Mouse (Mus musculus) neural tube, embryonic 12.5 days (tissue): ENCODE data around the gene Olfr1177-ps. TPM values are rescaled to one million over a fixed set of nuclear protein-coding genes. Genes with fewer than 3 reads are reported as not detected.

Experiments
- ATAC-seq: fragments of 200-750 bp; cut with Nextera tagmentation; 2 replicates; pipeline ENCODE4 v1.8.0; 2017; ENCODE audit warnings: low read depth, mild to moderate bottlenecking, moderate TSS enrichment, moderate library complexity; ENCODE audit not compliant: low FRiP score
- H3K27ac ChIP-seq: fragments of 300-500 bp; sonication (generic); 2 replicates; pipeline ENCODE4 v1.5.1; 2016
- H3K27me3 ChIP-seq: fragments of 300-500 bp; sonication (generic); replicated peaks from 2 replicates; pipeline ENCODE4 v1.6.1; 2016; ENCODE audit warnings: mild to moderate bottlenecking
- H3K36me3 ChIP-seq: fragments of 300-500 bp; sonication (generic); 2 replicates; pipeline ENCODE4 v1.6.1; 2016; ENCODE audit warnings: mild to moderate bottlenecking
- H3K4me1 ChIP-seq: fragments of 300-500 bp; sonication (generic); 2 replicates; pipeline ENCODE4 v1.6.1; 2016
- H3K4me2 ChIP-seq: fragments of 300-500 bp; sonication (generic); replicated peaks from 2 replicates; pipeline ENCODE4 v1.6.1; 2016; ENCODE audit warnings: mild to moderate bottlenecking
- H3K4me3 ChIP-seq: fragments of 300-500 bp; sonication (generic); 2 replicates; pipeline ENCODE4 v1.5.1; 2016
- H3K9ac ChIP-seq: fragments of 300-500 bp; sonication (generic); 2 replicates; pipeline ENCODE4 v1.6.1; 2016; ENCODE audit warnings: mild to moderate bottlenecking
- H3K9me3 ChIP-seq: fragments of 300-500 bp; sonication (generic); 2 replicates; pipeline ENCODE4 v1.6.1; 2016; ENCODE audit warnings: mild to moderate bottlenecking
- WGBS: fragments of 180-500 bp; shearing (Covaris S2); methylation state at CpG from one replicate; pipeline ENCODE4 v1.1.7; 2016; 5-methylcytosine and 5-hydroxymethylcytosine counted together
- polyA plus RNA-seq: library from polyadenylated mRNA; unstranded; fragments of >200 nt; fragmentation: Nextera tagmentation; extraction: Ambion mirVana; gene quantifications from 2 replicates; pipeline ENCODE4 v1.2.1, GENCODE M21; 2016

The Olfr1177-ps gene
- polyA plus RNA-seq: not detected in 2 replicates

DNA sequence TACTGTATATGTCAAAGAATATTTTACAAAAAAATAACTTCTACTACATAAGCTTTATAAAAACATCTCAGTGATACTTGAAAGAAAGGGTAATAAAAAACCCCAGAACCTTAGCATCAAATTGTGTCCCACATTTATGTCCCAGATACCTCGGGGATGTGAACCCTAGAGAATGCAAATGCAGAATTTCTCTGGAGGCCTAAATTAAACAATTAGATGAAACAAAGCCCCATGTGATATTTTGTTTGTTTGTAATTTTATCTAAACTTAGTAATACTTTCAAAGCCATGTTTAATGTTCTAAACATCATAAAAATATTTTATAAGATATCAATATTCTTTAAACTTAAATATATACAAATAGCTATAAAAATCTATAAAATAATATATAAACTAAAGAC, at the start of gene Olfr1177-ps:
Gene Olfr1177-ps, minus strand, starts transcription at position 101 of the 400 bp plus-strand sequence.
- no peak within 1 kb of the TSS for H3K27ac ChIP-seq
- no peaks in the 10 kb centered on the region for H3K9me3 ChIP-seq
- no peak within 1 kb of the TSS for H3K4me2 ChIP-seq
- no peak for ATAC-seq
- H3K4me3 ChIP-seq: no peak within 1 kb of the TSS
- H3K9ac ChIP-seq: no peak within 1 kb of the TSS
- no peaks in the 10 kb centered on the region for H3K36me3 ChIP-seq
- H3K27me3 ChIP-seq: no peaks in the 10 kb centered on the region
- WGBS: 86% methylated on average over 1 of the region's 1 CpGs
- no peaks in the 10 kb centered on the region for H3K4me1 ChIP-seq

DNA sequence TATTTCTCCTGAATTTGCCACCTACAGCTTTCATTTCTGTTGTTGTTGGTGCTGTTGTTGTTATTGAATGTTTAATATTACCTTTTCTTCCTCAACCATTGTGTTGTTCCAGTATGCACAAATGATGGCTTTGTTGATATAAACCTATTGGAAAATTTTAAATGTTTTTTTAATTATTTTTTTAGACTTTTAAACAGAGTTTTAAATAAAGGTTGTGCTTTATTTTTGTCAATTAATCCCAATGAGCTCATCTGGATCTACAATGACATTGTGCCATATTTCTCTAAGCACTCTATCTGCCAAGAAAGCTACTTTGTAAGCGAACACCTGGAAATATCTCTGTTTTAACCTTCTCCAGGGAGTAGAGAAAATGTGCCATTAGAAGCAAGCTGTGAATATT, 40.5 kb upstream of the Olfr1177-ps start, which contains the start of gene Olfr1178:
Gene Olfr1178, plus strand, starts transcription at position 301 of the 400 bp plus-strand sequence.
- H3K9me3 ChIP-seq: no peaks in the 10 kb centered on the region
- WGBS: 85% methylated on average over 1 of the region's 1 CpGs
- no peak for ATAC-seq
- H3K4me2 ChIP-seq: no peak within 1 kb of the TSS
- H3K4me1 ChIP-seq: no peaks in the 10 kb centered on the region
- H3K27me3 ChIP-seq: no peaks in the 10 kb centered on the region
- no peak within 1 kb of the TSS for H3K9ac ChIP-seq
- H3K27ac ChIP-seq: no peak within 1 kb of the TSS
- H3K36me3 ChIP-seq: no peaks in the 10 kb centered on the region
- no peak within 1 kb of the TSS for H3K4me3 ChIP-seq

DNA sequence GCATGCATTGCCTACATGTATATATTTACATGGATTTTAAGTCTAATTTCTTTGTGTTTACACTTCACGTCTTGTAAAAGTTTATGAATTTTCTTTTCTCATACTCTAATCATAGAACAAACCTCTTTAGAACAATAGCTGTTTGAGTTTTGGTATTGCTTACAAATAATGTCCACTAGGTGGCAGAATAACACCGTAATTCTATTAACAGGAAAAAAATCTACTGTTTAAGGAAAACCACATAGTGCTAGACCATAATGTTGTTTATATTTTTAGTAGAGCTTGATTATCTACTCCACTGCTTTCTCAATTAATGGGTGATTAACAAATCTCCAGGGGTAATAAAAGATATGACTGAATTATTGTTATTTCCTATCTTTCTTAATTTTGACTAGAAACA, 10.0 kb upstream of the Olfr1177-ps start:
- Histone ChIP-seq H3K4me2 (no peak overlapping the region), H3K36me3 (no peaks in the 10 kb centered on the region), H3K9me3 (no peaks in the 10 kb centered on the region), H3K4me3 (no peak overlapping the region), H3K27ac (no peak overlapping the region), H3K27me3 (no peaks in the 10 kb centered on the region), H3K9ac (no peak overlapping the region), H3K4me1 (no peaks in the 10 kb centered on the region)
- ATAC-seq: no peak
- 9% methylated on average over 2 of the region's 2 CpGs for WGBS

DNA sequence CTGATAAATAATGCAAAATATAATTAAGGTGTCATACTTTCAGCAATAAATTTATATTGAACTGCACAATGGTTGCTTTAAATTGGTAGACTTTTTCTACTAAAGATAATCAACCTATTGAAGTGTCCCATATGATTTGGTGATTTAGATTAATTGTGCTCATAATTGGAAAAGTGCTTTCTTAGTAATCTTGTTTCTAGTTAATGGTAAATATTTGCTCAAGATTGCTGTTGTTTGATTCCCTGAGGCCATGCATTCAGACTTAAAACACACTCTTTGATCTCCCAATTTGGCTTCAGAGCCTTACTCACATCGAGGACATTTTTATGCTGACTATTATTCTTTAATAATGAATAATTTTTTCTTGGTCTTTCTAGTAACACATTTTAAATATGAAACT, 9.9 kb downstream of the Olfr1177-ps start, which contains the start of gene Olfr1176:
Gene Olfr1176, plus strand, starts transcription at position 301 of the 400 bp plus-strand sequence.
- Histone ChIP-seq H3K4me3 (no peak within 1 kb of the TSS), H3K27ac (no peak within 1 kb of the TSS), H3K9ac (no peak within 1 kb of the TSS), H3K9me3 (no peaks in the 10 kb centered on the region), H3K27me3 (no peaks in the 10 kb centered on the region), H3K4me1 (no peaks in the 10 kb centered on the region), H3K36me3 (no peaks in the 10 kb centered on the region), H3K4me2 (no peak within 1 kb of the TSS)
- no peak for ATAC-seq
- WGBS: 82% methylated on average over 1 of the region's 1 CpGs

DNA sequence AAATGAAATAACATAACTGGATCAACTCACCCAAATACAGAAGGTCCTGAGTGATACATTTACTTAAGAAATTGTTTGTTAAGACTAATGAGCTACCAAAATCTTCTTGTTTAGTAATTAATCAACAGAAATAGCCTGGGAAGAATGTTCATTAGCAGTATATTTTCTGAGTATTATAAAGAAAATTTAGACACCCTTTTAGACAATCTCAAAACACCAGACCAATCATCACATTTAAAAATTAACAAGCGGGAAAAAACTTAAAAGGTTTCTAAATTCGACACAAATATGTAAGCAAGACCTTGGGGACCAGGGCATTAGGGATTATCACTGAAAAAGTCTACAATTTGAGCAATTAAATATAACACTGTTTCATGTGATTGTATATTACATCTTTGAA, 19.2 kb downstream of the Olfr1177-ps start, which contains the start of gene Olfr1175-ps:
Gene Olfr1175-ps, minus strand, starts transcription at position 101 of the 400 bp plus-strand sequence.
- Histone ChIP-seq H3K9ac (no peak within 1 kb of the TSS), H3K9me3 (no peaks in the 10 kb centered on the region), H3K27ac (no peak within 1 kb of the TSS), H3K36me3 (no peaks in the 10 kb centered on the region), H3K27me3 (no peaks in the 10 kb centered on the region), H3K4me2 (no peak within 1 kb of the TSS), H3K4me3 (no peak within 1 kb of the TSS), H3K4me1 (no peaks in the 10 kb centered on the region)
- no peak for ATAC-seq
- WGBS: 84% methylated on average over 2 of the region's 2 CpGs

DNA sequence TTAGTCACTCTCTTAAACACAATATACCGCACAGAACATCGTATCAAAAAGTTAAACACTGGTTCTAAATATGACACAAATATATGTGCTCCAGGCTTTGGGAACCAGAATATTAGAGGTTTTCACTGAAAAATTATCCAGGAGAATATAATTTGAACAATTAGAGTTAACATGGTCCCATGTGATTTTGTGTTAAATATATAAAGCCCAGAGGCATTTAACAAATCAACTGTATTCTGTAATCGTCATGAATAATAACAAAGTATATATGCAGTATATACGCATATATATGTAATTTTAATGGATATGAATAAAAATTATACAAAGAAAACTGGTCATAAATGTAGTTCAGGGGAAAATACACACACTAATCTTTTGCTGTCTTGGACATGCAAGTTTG, 31.3 kb downstream of the Olfr1177-ps start, which contains the start of gene Olfr1174-ps:
Gene Olfr1174-ps, minus strand, starts transcription at position 101 of the 400 bp plus-strand sequence.
- 94% methylated on average over 4 of the region's 4 CpGs for WGBS
- no peak within 1 kb of the TSS for H3K9ac ChIP-seq

More for the DNA sequence above, 31.3 kb downstream of the Olfr1177-ps start, which contains the start of gene Olfr1174-ps:
- Histone ChIP-seq H3K27ac (no peak within 1 kb of the TSS), H3K4me2 (no peak within 1 kb of the TSS), H3K4me1 (no peaks in the 10 kb centered on the region), H3K36me3 (no peaks in the 10 kb centered on the region), H3K9me3 (no peaks in the 10 kb centered on the region), H3K27me3 (no peaks in the 10 kb centered on the region), H3K4me3 (no peak within 1 kb of the TSS)
- ATAC-seq: no peak

Other genes with a start within 250 kb of the Olfr1177-ps start
- gene Olfr1166, start 218.2 kb downstream of the Olfr1177-ps start, polyA plus RNA-seq: not detected in 2 replicates
- not detected in 2 replicates for gene Olfr1167, start 191.3 kb downstream of the Olfr1177-ps start, polyA plus RNA-seq
- not detected in 2 replicates for gene Olfr1168, start 164.6 kb downstream of the Olfr1177-ps start, polyA plus RNA-seq
- gene Olfr1170, start 118.2 kb downstream of the Olfr1177-ps start, polyA plus RNA-seq: not detected in 2 replicates
- not detected in 2 replicates for gene Olfr1173, start 66.6 kb downstream of the Olfr1177-ps start, polyA plus RNA-seq
- gene Olfr1174-ps, start 31.4 kb downstream of the Olfr1177-ps start, polyA plus RNA-seq: not detected in 2 replicates
- not detected in 2 replicates for gene Olfr1175-ps, start 19.3 kb downstream of the Olfr1177-ps start, polyA plus RNA-seq
- not detected in 2 replicates for gene Olfr1176, start 9.8 kb downstream of the Olfr1177-ps start, polyA plus RNA-seq
- gene Olfr1178, start 40.6 kb upstream of the Olfr1177-ps start, polyA plus RNA-seq: not detected in 2 replicates
- gene Olfr1179, start 60.0 kb upstream of the Olfr1177-ps start, polyA plus RNA-seq: not detected in 2 replicates
- gene Olfr1180, start 72.7 kb upstream of the Olfr1177-ps start, polyA plus RNA-seq: not detected in 2 replicates
- not detected in 2 replicates for gene Olfr1181, start 79.7 kb upstream of the Olfr1177-ps start, polyA plus RNA-seq
- gene Gm13757, start 102.6 kb upstream of the Olfr1177-ps start, polyA plus RNA-seq: not detected in 2 replicates
- not detected in 2 replicates for gene Olfr1183, start 108.4 kb upstream of the Olfr1177-ps start, polyA plus RNA-seq
- not detected in 2 replicates for gene Olfr1184, start 137.1 kb upstream of the Olfr1177-ps start, polyA plus RNA-seq
- gene Olfr1185-ps1, start 146.8 kb upstream of the Olfr1177-ps start, polyA plus RNA-seq: not detected in 2 replicates
- not detected in 2 replicates for gene Olfr1186, start 172.1 kb upstream of the Olfr1177-ps start, polyA plus RNA-seq
- not detected in 2 replicates for gene Olfr1188, start 210.4 kb upstream of the Olfr1177-ps start, polyA plus RNA-seq
- not detected in 2 replicates for gene Olfr1189, start 240.0 kb upstream of the Olfr1177-ps start, polyA plus RNA-seq